Mouse (Mus musculus) neural tube, embryonic 10.5 days (tissue): ENCODE measurements around the gene Muc5b.

Experiments
- DNase-seq: peaks from one replicate; pipeline ENCODE4 v3.0.0-alpha.2; 2017; ENCODE audit warnings: low spot score; ENCODE audit errors: extremely low spot score

The Muc5b gene

GRCm38 (mm10) chr7:141902269-141902729, 63.4 kb downstream of the Muc5b start:
- DNase-seq, result peak; percentile 100

- no peak for DNase-seq
These were observed 63.9 kb downstream of the Muc5b start for GRCm38 (mm10) chr7:141902791-141903190.

GRCm38 (mm10) chr7:141908591-141908990, 69.7 kb downstream of the Muc5b start:
- no peak for DNase-seq

DNA sequence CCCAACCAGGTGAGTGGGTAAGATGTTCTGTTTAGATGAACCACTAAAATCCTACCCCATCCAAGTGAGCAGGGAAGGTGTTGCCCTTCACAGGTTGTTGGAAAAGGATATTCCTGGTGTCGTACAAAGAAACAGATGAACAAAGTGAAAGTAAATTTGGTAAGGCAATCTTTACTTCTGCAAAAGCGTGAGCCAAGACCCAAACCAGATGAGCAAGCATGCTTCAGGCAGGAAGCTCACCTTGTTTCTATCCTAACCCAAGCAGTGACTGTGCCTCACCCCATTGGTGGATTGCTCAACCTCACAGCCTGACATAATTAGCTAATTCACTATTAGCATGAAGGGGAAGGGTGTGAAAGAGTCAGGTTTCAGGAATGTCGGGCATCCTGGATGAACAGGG, 72.4 kb downstream of the Muc5b start:
- DNase-seq, result no peak

GRCm38 (mm10) chr7:141918407-141918806, 79.5 kb downstream of the Muc5b start, which contains the start of gene Tollip:
Gene Tollip, minus strand, starts transcription at chr7:141918507.
- no peak for DNase-seq
